Mouse (Mus musculus) right cerebral cortex, postnatal 36 days (tissue): Measurements from ENCODE around the gene Stk38l.
"Not testable (repeated sequence)": the region's sequence is repeated elsewhere in the genome, so short reads cannot be mapped to it uniquely, and the experiment has no call there.

Experiments used
- DNase-seq, 2 experiments: peaks; one replicate each; pipeline ENCODE4 v3.0.0; 2022; ENCODE audit warnings: low spot score in 2 of 2, mixed read lengths in 1 of 2

The Stk38l gene

DNA sequence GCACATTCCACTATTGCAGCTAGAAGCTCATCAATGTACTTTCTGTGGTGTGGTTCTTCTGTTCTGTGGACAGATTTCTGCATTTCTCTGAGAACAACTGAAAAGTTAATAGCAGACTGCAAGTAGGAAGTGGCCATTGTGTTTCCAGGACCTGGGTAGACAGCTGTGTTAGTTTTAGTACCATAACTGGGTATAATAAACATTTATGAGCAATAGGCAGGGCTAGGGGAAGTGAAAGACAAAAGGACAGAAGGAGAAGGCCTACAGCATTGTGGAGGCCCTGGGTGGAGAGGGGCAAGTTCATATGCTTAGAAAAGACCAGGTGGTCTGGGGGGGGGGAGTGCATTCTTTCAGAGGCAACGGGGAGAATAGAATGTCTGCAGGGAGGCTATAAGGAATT lies 8.8 kb downstream of the Stk38l start:
- DNase-seq, result no peak

DNA sequence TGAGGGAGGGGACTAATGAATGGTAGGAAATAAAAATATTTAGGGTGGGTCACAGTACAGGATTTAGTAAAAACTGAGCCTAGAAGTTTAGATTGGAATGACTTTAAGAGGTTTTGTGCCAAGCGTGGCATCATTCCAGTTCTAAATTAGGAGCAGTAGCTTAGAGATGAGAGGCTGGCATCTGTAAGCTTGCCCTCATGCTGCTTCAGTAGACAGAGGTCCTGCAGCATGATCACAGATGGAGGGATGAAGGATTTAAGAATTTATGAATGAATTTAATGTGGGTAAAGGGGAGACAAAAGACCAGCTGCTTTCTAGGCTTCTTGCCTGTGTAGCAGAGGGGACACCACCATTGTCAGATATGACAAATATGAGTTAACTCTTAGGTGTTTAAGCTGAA lies 14.1 kb downstream of the Stk38l start:
- DNase-seq, result no peak

DNA sequence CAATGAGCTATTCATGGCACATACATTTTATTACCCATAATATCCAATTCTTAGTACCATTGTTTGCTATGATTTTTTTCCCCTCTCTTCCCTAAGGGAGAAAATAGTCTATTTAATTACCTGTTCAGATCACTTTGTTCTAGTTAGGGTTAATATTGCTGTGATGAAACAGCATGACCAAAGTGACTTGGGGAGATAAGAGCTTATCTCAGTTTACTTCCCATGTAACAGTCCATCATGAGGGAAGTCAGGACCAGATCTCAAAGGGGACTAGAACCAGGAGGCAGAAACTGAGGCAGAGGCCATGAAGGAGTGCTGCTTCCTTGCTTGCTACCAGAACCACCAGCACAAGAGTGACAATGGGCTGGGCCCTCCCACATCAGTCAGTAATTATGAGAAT lies 15.9 kb downstream of the Stk38l start:
- no peak for DNase-seq

DNA sequence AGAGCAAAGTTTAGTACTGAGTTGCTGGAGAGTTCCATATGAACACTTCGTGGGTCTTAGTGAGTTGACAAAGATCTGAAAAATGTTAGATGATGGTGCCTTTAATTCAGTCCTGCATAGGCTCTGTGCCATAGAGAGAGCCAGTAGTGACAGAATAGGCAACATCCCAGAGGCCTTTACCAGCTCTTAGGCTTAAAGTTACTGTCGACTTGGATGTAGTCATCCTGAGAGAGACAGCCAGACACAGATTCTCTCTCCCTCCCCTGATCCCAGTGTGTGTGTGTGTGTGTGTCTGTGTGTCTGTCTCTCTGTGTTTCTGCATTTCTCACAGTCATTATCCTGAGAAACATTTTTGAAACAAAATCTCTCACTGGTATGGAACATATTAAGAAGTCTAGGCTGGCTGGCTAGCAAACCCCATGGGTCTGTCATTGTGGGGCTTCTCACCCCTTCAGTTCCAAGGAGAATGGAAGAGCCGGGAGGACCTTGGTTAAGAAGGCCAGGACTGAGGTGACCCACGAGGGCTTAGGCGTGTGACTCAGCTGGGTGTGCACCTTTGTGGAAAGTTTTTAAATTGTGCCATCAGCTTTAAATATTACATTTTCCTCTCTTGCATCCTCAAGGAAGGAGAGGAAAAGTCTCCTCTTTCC lies 17.3 kb downstream of the Stk38l start:
- DNase-seq, result no peak

DNA sequence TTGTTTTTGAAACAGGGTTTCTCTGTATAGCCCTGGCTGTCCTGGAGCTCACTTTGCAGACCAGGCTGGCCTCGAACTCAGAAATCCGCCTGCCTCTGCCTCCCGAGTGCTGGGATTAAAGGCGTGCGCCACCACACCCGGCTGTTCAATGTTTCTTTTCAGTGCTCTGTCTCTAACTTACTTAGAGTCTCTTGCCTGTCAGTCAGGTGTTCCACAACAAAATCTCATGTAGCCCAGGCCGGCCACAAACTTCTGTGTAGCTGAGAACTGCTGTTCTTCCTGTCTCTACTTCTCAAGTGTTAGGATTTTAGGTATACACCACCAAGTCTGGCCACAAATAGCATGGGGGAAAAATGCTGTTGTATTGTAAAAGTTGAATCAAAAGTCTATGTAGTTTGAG lies 19.5 kb downstream of the Stk38l start:
- DNase-seq, result not testable (repeated sequence)

DNA sequence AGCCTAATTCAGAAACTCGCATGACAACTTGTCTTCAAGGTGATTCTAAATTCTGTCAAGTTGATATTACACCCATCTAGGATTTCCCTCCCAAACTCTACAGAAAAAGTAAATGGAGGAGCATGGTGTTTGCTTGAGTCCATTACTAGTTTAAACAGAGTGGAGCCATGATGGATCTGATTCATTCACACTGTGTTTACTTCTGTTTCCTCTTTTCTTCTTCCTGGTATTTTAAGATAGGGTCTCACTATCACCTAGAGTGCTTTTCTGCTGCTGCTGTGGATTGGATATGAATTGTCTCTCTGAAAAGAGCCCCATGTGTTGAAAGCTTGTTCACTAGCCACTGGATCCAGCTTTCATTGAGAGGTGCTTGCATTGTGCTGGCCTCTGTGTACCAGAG lies 20.4 kb downstream of the Stk38l start:
- no peak for DNase-seq

DNA sequence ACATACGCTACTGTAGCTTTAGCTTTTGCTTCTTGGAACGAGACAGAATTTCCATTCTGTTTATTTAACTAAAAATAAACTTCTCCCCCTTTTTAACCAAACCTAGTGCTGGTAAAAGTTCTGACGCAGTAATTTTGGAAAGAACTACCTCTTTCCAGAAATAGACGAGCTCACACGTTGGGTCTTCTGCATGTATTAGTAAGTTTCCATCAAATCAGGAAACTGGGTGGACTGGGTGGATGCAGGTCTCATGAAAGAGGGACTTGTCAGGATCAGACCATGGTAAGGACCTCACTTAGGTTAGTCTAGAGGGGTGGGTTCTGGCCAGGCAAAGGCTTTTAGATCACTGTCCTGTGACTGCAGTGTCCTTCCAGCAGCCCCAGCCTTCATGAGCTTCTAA lies 21.8 kb downstream of the Stk38l start:
- DNase-seq, result no peak

DNA sequence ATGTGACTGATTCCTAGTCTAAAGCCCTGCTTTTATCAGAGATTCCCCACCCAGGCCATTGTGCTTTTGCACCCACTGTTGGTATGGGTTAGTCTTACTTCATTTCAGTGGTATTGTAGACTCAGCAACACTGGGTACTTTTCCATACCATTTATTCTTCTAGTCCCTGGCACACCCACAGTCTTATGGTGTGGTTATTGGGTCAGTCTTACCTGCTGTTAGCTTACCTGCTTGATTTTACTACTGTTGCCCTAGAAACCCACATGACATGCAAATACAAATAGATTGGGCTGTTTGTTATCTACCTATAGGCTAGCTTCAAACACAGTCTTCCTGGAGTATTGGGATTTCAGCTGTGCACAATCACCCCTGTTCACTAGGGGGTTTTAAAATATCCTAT lies 22.3 kb downstream of the Stk38l start:
- no peak for DNase-seq

DNA sequence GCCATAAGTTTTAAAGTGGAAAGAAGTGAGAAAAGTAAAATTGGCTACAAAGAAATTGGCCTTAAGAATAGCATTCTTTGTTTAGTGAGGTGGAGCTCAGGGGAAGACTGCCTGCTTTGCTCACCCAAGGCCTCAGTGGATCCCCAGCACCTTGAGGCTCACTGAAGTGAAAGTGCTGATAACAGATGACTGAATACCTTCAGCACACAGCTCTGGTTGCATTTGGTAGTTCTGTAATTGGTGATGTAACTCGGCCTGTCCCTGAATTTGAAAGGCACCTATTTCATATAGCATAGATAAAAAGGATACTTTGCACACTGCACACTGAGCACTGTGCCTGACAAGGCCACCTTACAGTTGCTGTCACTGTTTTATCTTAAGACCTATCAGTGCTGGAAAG lies 23.5 kb downstream of the Stk38l start:
- no peak for DNase-seq

DNA sequence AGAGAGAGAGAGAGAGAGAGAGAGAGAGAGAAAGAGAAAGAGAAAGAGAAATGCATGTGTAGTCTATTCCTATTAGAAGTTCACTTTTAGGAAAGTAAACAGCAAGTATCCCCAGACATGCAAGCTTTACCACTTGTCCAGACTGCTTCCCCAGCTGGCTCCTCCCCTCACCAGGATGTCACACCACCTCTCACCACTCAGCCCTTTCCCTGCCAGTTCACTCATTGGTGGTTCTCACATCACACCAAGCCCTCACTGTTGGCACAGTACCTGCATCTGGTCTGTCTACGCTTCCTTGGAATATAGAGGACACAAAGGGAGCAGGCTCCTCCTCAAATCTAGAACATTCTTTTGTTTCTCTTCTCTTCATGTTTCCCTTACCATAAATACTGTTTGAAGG lies 26.9 kb downstream of the Stk38l start:
- no peak for DNase-seq

DNA sequence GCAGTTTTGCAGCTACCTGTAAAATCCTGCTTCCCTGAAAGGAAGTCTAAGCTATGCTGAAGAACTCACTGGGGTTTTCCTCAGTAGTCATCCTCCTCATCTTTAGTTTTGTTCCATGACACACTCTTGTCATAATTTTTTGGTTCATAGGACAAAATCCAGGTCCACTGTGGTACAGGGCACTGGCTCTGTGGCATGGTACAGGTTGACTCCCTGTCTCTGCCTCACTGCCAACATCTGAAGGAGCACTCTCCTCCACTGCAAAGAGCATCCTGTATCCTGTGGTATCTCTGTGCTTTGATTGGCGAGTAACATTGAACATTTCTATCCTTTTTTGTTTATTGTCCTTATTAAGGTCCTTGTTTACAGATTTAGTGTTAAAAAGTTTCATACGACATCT lies 27.4 kb downstream of the Stk38l start:
- no peak for DNase-seq

DNA sequence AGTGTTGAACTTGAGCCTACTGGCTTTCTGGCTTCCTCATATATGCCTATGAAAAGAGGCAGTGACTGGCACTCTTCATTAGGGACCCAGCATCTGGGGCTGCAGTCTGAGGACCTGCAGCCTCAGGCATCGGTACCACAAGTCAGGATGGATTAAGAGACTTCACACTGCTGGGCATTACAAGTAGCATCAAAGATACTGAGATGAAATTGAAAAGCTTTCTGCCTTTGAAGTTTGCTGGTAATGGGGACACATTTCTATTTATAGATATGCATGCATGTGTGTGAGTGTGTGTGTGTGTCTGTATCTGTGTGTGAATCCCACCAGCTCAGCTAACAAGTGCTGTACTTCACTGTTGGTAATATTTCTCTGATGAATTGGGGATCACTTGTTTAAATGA lies 27.8 kb downstream of the Stk38l start:
- no peak for DNase-seq

DNA sequence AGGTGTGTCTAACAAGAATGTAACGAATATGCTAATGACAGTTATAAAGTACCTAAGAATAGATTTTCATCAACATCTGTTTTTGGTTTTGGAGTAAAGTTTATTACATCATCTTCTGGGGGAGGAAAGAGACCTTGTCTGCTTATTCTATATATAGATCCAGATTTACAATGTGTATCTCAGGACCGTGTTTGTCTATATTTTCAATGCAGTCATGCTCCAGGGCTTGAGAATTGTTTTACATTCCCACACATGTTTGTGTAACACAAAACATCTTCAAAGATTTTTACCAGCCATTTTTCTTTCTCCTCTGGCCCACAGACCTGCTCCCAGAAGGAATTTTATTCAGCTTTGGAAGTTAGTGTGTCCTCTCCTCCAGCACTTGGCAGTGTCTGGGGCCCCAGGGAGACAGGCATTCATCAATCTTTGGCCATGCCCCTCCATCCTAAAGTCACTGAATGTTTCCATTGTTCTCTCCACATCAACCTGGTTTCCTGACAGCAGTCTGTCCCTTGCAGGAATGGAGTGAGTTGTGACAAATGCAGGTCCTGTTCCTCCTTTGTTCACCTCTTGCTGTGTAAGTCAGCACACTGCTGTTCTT lies 28.9 kb downstream of the Stk38l start:
- DNase-seq, result no peak

DNA sequence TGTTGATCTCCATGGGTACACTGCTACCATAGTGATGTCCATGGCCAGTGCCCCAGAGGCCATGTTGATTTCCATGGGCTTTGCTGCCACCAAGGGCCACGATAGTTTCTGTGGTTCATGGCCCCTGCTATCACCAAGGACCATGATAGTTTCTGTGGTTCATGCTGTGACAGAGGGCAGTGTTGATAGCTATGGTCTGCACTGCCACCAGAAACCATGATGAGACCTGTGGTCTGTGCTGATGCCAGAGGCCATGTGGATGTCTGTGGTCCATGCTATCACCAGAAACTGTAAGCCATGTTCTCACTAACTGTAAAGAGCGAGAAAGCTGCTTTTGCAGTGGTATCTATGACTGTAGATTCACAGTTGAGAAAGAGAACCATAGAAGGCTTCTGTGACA lies 30.3 kb downstream of the Stk38l start:
- DNase-seq, result no peak

DNA sequence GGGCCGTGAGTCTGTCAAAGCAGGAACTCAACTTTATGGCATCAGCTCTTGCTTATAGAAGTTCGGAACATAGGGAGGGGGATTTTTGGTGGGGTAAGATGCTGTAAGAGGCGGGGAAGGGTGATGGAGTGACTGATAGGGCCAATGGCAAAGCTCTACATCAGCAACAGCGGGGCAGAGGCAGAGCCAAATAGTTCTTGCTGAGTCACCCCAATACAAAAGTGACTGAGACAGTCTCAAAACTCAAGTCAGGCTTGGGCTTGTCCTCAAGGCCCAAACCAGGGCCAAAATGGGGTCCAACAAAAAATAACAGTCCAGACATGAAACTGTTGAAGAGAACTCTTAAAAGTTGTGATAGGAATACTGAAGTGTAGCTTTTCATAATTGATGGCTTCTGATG lies 30.9 kb downstream of the Stk38l start:
- no peak for DNase-seq

DNA sequence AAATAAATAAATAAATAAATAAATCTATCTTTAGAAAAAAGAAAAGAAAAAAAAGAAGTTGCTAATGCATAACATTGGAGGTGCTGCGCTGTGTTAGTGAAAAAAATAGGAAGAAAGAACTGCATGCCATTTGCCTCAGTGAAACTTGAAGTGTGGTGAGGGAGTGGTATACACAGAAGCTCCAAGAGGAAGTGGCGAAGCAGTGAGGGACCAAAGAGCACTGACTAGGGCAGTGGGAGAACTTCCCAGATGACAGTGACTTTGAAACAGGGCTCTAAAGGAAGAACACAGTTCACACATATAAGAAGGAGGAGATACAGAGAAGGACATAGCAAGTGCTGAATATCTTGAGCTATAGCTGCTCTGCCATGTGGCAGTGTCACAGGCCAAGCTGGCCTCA lies 34.2 kb downstream of the Stk38l start:
- DNase-seq, result no peak

DNA sequence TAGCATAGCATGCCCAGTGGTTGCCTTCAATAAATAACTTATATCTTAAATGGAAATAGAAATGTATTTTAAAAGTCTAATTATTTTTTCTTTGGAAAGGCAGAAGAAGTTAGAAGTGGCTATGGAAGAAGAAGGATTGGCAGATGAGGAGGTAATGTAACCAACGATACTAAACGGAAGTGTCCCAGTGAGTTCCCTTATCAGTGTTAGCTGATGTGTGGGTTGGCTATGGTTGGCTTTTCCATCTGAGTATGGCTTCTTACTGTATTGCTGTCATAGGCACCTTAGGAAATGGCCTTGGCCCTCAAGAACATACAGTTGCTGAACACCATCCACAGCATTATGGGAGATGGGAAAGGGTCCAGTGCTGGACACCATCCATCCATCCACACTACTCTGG lies 35.2 kb downstream of the Stk38l start:
- no peak for DNase-seq

DNA sequence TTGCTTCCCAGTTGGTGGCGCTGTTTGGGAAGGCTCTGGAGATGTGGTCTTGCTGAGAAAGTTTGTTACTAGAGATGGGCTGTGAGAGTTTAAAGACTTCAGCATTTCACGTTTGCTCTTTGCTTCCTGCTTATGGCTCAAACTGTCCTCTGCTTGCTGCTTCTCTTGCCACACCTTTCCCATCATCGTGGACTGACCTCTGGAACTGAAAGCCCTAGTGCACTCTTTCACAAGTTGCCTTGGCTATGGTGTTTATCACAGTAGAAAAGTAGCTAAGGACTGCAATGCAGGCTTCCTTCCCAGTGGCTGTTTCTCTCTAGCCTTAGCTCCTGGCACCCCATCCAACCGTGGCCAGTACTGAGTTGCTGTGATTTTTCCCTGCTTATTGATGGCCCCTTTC lies 35.9 kb downstream of the Stk38l start:
- no peak for DNase-seq

DNA sequence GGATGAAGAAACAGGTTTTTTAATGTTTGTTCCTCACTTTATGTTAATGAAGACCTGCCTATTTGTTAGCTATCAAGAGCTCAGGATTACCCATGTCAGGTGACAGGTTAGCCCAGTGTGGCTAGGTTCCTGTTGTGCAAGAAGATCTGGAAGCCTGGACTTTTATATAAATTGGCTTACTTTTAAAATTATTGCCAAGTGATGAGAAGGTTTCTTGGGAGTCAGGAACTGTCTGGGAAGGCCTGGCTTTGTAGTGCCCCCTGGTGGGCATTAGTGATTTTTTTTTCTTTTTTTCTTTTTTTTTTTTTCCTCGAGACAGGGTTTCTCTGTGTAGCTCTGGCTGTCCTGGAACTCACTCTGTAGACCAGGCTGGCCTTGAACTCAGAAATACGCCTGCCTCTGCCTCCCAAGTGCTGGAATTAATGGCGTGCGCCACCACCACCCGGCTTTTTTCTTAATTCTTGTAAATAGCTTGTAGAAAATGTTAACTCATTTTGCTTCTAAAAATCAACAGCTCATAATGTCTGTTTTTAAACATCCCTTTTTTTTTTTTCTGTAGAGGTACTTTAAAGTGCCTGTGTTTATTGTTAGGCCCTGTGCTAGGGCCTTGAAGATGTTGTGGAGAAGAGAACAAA lies 37.6 kb downstream of the Stk38l start:
- DNase-seq, result no peak

DNA sequence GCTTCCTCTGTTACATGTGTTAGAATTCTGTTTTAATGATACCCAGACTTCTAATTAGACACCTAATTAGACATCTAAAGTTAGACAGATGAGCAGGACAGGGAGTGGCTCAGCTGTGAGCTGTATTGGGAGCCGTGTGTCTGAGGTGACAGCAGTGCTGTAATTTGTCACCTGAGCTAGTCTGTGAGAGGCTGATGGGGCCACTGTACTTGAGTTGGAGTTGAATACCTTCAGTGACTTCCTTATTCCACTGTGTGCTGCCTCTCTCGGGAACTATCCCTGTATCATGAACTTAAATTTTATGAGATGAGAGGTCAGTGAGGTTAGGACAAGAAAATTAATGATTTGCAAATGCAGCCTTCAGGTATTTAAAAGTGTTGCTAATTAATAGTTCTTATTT lies 39.8 kb downstream of the Stk38l start:
- DNase-seq, result no peak

DNA sequence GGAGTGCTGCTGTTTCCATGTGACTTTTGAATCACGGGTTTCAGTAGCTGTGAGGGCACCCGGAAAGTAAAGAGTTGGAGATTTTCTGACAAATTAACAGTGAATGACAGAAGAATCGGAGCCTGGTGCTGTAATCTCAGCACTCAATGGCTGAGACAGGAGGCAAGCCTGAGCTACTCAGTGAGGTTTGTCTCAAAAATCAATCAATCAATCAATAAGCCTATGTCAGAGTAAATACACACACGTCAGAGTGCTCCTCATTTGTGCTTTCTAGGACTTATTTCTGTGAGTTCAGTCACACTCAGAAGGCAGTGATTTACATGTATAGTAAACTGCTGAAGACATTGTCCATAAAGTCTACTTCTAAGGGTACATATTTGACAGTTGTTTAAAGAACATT lies 40.5 kb downstream of the Stk38l start:
- DNase-seq, result no peak

DNA sequence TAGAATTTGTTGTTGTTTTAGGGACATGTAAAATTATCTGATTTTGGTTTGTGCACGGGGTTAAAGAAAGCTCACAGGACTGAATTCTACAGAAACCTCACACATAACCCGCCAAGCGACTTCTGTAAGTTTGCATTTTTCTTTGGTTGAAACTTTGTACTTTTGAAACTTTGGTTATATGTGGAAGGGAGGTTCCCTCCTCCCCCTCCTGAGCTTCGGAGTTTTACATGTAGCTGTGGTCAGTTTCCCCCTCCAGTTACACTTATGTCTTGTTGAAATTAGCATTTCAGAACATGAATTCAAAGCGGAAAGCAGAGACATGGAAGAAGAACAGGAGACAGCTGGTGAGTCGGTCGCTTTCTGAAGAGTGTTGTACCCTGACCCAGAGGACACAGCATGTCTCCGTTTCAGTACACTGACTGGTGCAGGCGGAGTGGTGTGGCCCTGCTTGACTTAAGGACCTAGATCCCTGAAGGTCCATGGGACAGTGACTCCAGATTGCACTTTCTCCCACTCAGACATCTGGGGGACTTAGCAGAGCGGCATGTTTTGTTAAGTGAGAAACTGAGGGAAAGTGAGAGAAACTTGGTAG lies 44.1 kb downstream of the Stk38l start:
- no peak for DNase-seq

DNA sequence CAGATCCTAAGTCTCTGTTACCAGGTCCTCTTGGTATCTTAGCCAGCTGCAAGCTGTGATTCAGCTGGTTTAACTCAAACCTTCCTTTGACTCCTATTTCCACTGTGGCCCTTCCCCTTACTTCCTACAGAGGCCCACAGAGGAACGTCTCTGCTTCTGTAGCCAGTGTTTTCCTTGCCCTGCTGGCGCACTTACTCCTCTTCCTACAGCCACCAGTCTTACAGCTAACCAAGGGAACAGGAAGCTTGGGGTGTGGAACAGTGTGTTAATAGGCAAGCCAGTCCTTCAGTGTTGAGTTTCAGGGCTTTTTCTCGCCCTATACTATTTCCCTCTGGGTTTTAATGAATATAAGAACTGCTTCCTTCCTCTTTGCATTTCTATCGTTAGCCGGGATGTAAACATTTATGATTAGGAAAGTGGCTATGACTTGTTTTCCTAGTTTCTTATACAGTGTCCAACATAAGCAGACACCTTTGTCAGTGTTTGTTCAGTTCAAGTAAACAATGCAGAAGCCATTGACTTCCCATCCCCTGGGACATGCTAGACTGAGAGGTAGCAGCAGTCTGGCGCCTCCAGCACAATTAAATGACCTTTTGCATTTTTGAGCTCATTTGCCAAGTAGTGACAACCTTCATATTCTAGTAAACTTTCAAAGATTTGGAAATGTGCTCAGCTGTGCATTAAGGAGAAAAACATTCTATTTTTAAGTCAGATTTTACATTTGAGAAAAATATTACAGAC lies 45.4 kb downstream of the Stk38l start:
- no peak for DNase-seq
